8 mouse cellular contexts compared by ENCODE assay signal in genomic region chr9:107553541-107554318, GRCm38 (mm10). TPM values are rescaled to one million over a fixed set of nuclear protein-coding genes. Genes with fewer than 3 reads are reported as not detected.
DNase-seq lines count a peak whose midpoint lies in the region; ATAC-seq and TF ChIP-seq lines count a peak whose summit lies in the region.

No protein-coding gene starts in this region.

- H3K4me2 ChIP-seq in forebrain, embryonic 15.5 days (replicated peaks) = peak overlapping the region; percentile 90
- H3K4me2 ChIP-seq in myocyte (ENCODE audit: low read depth) = peak overlapping the region; percentile 85

- H3K9me3 ChIP-seq in forebrain, embryonic 15.5 days = no peaks in the 10 kb centered on the region

- peaks cover 15% of the 10 kb centered on the region for H3K36me3 ChIP-seq in forebrain, embryonic 15.5 days
- H3K36me3 ChIP-seq in myocyte (ENCODE audit: control insufficient read depth, insufficient read depth) = peaks cover 17% of the 10 kb centered on the region

- H3K27me3 ChIP-seq in forebrain, embryonic 15.5 days = peaks cover 33% of the 10 kb centered on the region
- no peaks in the 10 kb centered on the region for H3K27me3 ChIP-seq in myocyte (ENCODE audit: control insufficient read depth, insufficient read depth, insufficient read length)

- H3ac ChIP-seq in myocyte (ENCODE audit: control insufficient read depth, insufficient read length) = peak overlapping the region; percentile 96

- peaks cover 41% of the 10 kb centered on the region for H3K4me1 ChIP-seq in forebrain, embryonic 15.5 days

- peak overlapping the region; percentile 97 for H3K27ac ChIP-seq in layer of hippocampus, adult 2 months
- peak overlapping the region; percentile 87 for H3K27ac ChIP-seq in forebrain, embryonic 15.5 days (replicated peaks)

- H3K4me3 ChIP-seq in layer of hippocampus, adult 2 months = peak overlapping the region; percentile 98
- H3K4me3 ChIP-seq in forebrain, embryonic 15.5 days = peak overlapping the region; percentile 84
- H3K4me3 ChIP-seq in myocyte = peak overlapping the region; percentile 96

- TF ChIP-seq CTCF in layer of hippocampus, adult 2 months (conservative IDR thresholded peaks at IDR 0.05) = no peak

- peak overlapping the region; percentile 81 for H3K9ac ChIP-seq in forebrain, embryonic 15.5 days (replicated peaks)

- WGBS in forebrain, embryonic 15.5 days = 6% methylated on average over 36 of the region's 37 CpGs

- DNase-seq in layer of hippocampus, adult 2 months (ENCODE audit: low spot score in 2 of 2) = no peak
- no peak for DNase-seq in layer of hippocampus, postnatal 25 days (ENCODE audit: extremely low spot score in 1 of 2, low spot score in 1 of 2)
- peak; percentile 61 for DNase-seq in adrenal gland, postnatal 10 days
- DNase-seq in kidney, postnatal 4 days = peak; percentile 60 to 76
- DNase-seq in ovary, postnatal 10 days (ENCODE audit: low spot score) = no peak
- DNase-seq in left cerebral cortex, adult 8-10 months (ENCODE audit: low spot score in 2 of 2) = no peak

- ATAC-seq in forebrain, embryonic 15.5 days (replicated peaks) = peak; percentile 77

- TF ChIP-seq POLR2A in myocyte (IDR thresholded peaks at IDR 0.05; ENCODE audit: insufficient read length, low read depth) = no peak

- peaks cover 52% of the 10 kb centered on the region for H3K79me2 ChIP-seq in myocyte (ENCODE audit: control insufficient read depth, insufficient read depth)

TF ChIP-seq in myocyte, 11 proteins besides CTCF, POLR2A, EP300 and RAD21:
- TF ChIP-seq CEBPB (IDR thresholded peaks at IDR 0.05; ENCODE audit: insufficient read depth, poor library complexity, severe bottlenecking) (no peak), TCF3 (IDR thresholded peaks at IDR 0.05; ENCODE audit: insufficient read length, low read depth) (no peak), TCF12 (IDR thresholded peaks at IDR 0.05; ENCODE audit: insufficient read depth, poor library complexity, severe bottlenecking) (no peak), MAX (IDR thresholded peaks at IDR 0.05; ENCODE audit: low read depth) (no peak), MYOD1 (IDR thresholded peaks at IDR 0.05; ENCODE audit: control insufficient read depth in 1 of 3, insufficient read length in 2 of 3, low read depth in 2 of 3) (no peak), USF1 (IDR thresholded peaks at IDR 0.05; ENCODE audit: low read depth) (no peak)

RNA-seq across cellular contexts. Expression of gene Rassf1, which starts 2.4 kb away (rescaled TPM):
- total RNA-seq in layer of hippocampus, adult 2 months (2021) = 10 to 100 TPM; 16.2 to 17.6 TPM
- 10 to 100 TPM; 16.1 to 16.3 TPM for total RNA-seq in layer of hippocampus, postnatal 25 days (2021)
- 10 to 100 TPM; 23.6 to 27.7 TPM for total RNA-seq in adrenal gland, postnatal 10 days (2021)
- polyA plus RNA-seq in forebrain, embryonic 15.5 days (2015; fragmentation: Nextera tagmentation; extraction: Ambion mirVana) = 38.9 and 41.1 TPM in 2 replicates
- polyA plus RNA-seq in myocyte (2012; fragmentation: generic; extraction: Trizol) = 59.3 TPM
- 10 to 100 TPM; 15.8 to 18.5 (median 16.9) TPM for total RNA-seq in left cerebral cortex, adult 8-10 months (2022)

RNA-seq across cellular contexts. Expression of gene Zmynd10, which starts 6.6 kb away (rescaled TPM):
- 1 to 10 TPM; 4.7 to 5.7 TPM for total RNA-seq in layer of hippocampus, adult 2 months (2021)
- 1 to 10 TPM; 4.7 to 5.2 TPM for total RNA-seq in layer of hippocampus, postnatal 25 days (2021)
- not detected for total RNA-seq in adrenal gland, postnatal 10 days (2021)
- polyA plus RNA-seq in forebrain, embryonic 15.5 days (2015; fragmentation: Nextera tagmentation; extraction: Ambion mirVana) = 3.7 and 4.6 TPM in 2 replicates
- 0.52 TPM for polyA plus RNA-seq in myocyte (2012; fragmentation: generic; extraction: Trizol)
- 1 to 10 TPM; 5.1 to 8.3 (median 6.3) TPM for total RNA-seq in left cerebral cortex, adult 8-10 months (2022)

RNA-seq across cellular contexts. Expression of gene Tusc2, which starts 9.3 kb away (rescaled TPM):
- total RNA-seq in layer of hippocampus, adult 2 months (2021) = 10 to 100 TPM; 77.2 to 83.1 TPM
- total RNA-seq in layer of hippocampus, postnatal 25 days (2021) = 10 to 100 TPM; 71.1 to 76.0 TPM
- 10 to 100 TPM; 35.2 to 35.4 TPM for total RNA-seq in adrenal gland, postnatal 10 days (2021)
- 96.7 and 97.5 TPM in 2 replicates for polyA plus RNA-seq in forebrain, embryonic 15.5 days (2015; fragmentation: Nextera tagmentation; extraction: Ambion mirVana)
- 25.0 TPM for polyA plus RNA-seq in myocyte (2012; fragmentation: generic; extraction: Trizol)
- total RNA-seq in left cerebral cortex, adult 8-10 months (2022) = 10 to 100 TPM; 90.7 to 97.1 (median 92.8) TPM

RNA-seq across cellular contexts. Expression of gene Nprl2, which starts 11.7 kb away (rescaled TPM):
- total RNA-seq in layer of hippocampus, adult 2 months (2021) = 10 to 100 TPM; 44.2 to 45.2 TPM
- 10 to 100 TPM; 42.4 to 44.9 TPM for total RNA-seq in layer of hippocampus, postnatal 25 days (2021)
- total RNA-seq in adrenal gland, postnatal 10 days (2021) = 10 to 100 TPM; 19.2 to 21.3 TPM
- 74.9 and 78.7 TPM in 2 replicates for polyA plus RNA-seq in forebrain, embryonic 15.5 days (2015; fragmentation: Nextera tagmentation; extraction: Ambion mirVana)
- polyA plus RNA-seq in myocyte (2012; fragmentation: generic; extraction: Trizol) = 24.6 TPM
- 10 to 100 TPM; 40.8 to 42.3 (median 41.8) TPM for total RNA-seq in left cerebral cortex, adult 8-10 months (2022)

RNA-seq across cellular contexts. Expression of gene Cyb561d2, which starts 11.7 kb away (rescaled TPM):
- 10 to 100 TPM; 13.8 to 15.3 TPM for total RNA-seq in layer of hippocampus, adult 2 months (2021)
- 10 to 100 TPM; 16.4 to 18.5 TPM for total RNA-seq in layer of hippocampus, postnatal 25 days (2021)
- total RNA-seq in adrenal gland, postnatal 10 days (2021) = 10 to 100 TPM; 15.4 to 16.1 TPM
- polyA plus RNA-seq in forebrain, embryonic 15.5 days (2015; fragmentation: Nextera tagmentation; extraction: Ambion mirVana) = 34.7 and 36.0 TPM in 2 replicates
- polyA plus RNA-seq in myocyte (2012; fragmentation: generic; extraction: Trizol) = 18.8 TPM
- total RNA-seq in left cerebral cortex, adult 8-10 months (2022) = 10 to 100 TPM; 16.3 to 20.6 (median 19.2) TPM

Comparison
In these comparisons a context has a peak if more than half of its experiments do, and no peak if none do; other contexts are left out.
1. DNase-seq: peak in adrenal gland, postnatal 10 days (single experiment) and kidney, postnatal 4 days (2 of 2); none in layer of hippocampus, adult 2 months (0 of 2), layer of hippocampus, postnatal 25 days (0 of 2), ovary, postnatal 10 days (single experiment) and left cerebral cortex, adult 8-10 months (0 of 2).
2. RNA of gene Zmynd10, which starts 6.6 kb away (total RNA-seq): 5.1 to 8.3 TPM in left cerebral cortex, adult 8-10 months, 4.7 to 5.7 TPM in layer of hippocampus, adult 2 months and 4.7 to 5.2 TPM in layer of hippocampus, postnatal 25 days; not detected in adrenal gland, postnatal 10 days; every median in the first group is over 4 times any median in the second.
3. Peak in every context shown above with its lines, with median percentiles within 50 percentile points of each other: H3K4me3 ChIP-seq.